Mouse (Mus musculus): ENCODE data around the gene Mtrex.
A peak's percentile ranks its signal among the peaks of the same experiment; 100 is the strongest.

Mtrex gene

GRCm38 (mm10) chr13:112927287-112928001, at the start of gene Mtrex, which contains the start of gene Dhx29:
TSS of gene Mtrex (minus strand) at chr13:112927398.
TSS of gene Dhx29 (plus strand) at chr13:112927454.
- peak; percentile 99 for DNase-seq

GRCm38 (mm10) chr13:112976720-112977119, 49.5 kb upstream of the Mtrex start:
- DNase-seq: no peak

- DNase-seq: no peak
Measured at GRCm38 (mm10) chr13:112967267-112967666, 40.1 kb upstream of the Mtrex start.

- DNase-seq: no peak
Measured at GRCm38 (mm10) chr13:112964421-112964820, 37.2 kb upstream of the Mtrex start.

- no peak for DNase-seq
Measured at GRCm38 (mm10) chr13:112963081-112963480, 35.9 kb upstream of the Mtrex start.

- DNase-seq: no peak
Measured at GRCm38 (mm10) chr13:112954067-112954466, 26.9 kb upstream of the Mtrex start.

- no peak for DNase-seq
Measured at GRCm38 (mm10) chr13:112945900-112946299, 18.7 kb upstream of the Mtrex start.

- peak; percentile 16 for DNase-seq
Measured at GRCm38 (mm10) chr13:112945312-112945711, 18.1 kb upstream of the Mtrex start.

GRCm38 (mm10) chr13:112941879-112942330, 14.7 kb upstream of the Mtrex start:
- no peak for DNase-seq

- no peak for DNase-seq
Measured at GRCm38 (mm10) chr13:112938130-112938529, 10.9 kb upstream of the Mtrex start.

GRCm38 (mm10) chr13:112928038-112928668, 955 bp upstream of the Mtrex start:
- DNase-seq: peak; percentile 10

GRCm38 (mm10) chr13:112926796-112927195, 402 bp downstream of the Mtrex start:
- DNase-seq: peak; percentile 53

- DNase-seq: no peak
Measured at GRCm38 (mm10) chr13:112925976-112926375, 1.2 kb downstream of the Mtrex start.

- DNase-seq: no peak
Measured at GRCm38 (mm10) chr13:112925266-112925665, 1.9 kb downstream of the Mtrex start.

GRCm38 (mm10) chr13:112920906-112921305, 6.3 kb downstream of the Mtrex start:
- no peak for DNase-seq

GRCm38 (mm10) chr13:112919141-112919865, 7.9 kb downstream of the Mtrex start:
- no peak for DNase-seq

- no peak for DNase-seq
Measured at GRCm38 (mm10) chr13:112910434-112910833, 16.8 kb downstream of the Mtrex start.

- DNase-seq: peak; percentile 36
Measured at GRCm38 (mm10) chr13:112909663-112910062, 17.5 kb downstream of the Mtrex start.

GRCm38 (mm10) chr13:112902176-112902575, 25.0 kb downstream of the Mtrex start:
- DNase-seq: no peak

- no peak for DNase-seq
Measured at GRCm38 (mm10) chr13:112887234-112887633, 40.0 kb downstream of the Mtrex start.

GRCm38 (mm10) chr13:112871500-112872266, 55.5 kb downstream of the Mtrex start:
- no peak for DNase-seq

- DNase-seq: no peak
Measured at GRCm38 (mm10) chr13:112870039-112870690, 57.0 kb downstream of the Mtrex start.
